Mouse (Mus musculus) gastrocnemius, adult 2 months (tissue): ENCODE results near the gene Cdyl2. TPM values are rescaled to one million over a fixed set of nuclear protein-coding genes. Genes with fewer than 3 reads are reported as not detected.

Experiments
- DNase-seq: peaks from one replicate; pipeline ENCODE4 v3.0.0; 2022
- H3K27ac ChIP-seq: fragments of 200-600 bp; 2 replicates; pipeline ENCODE4 v1.8.1; 2022; ENCODE audit warnings: mild to moderate bottlenecking
- H3K4me3 ChIP-seq: fragments of 200-600 bp; 2 replicates; pipeline ENCODE4 v1.8.1; 2022; ENCODE audit warnings: mild to moderate bottlenecking, moderate library complexity
- CTCF ChIP-seq: fragments of 200-600 bp; IDR thresholded peaks from 2 replicates; pipeline ENCODE4 v1.8.1; 2022; ENCODE audit warnings: antibody characterized with exemption, mild to moderate bottlenecking, moderate library complexity
- intact Hi-C: fragments of 180-260 bp; cut with DNase I; formaldehyde crosslinking; loops from one replicate; pipeline ENCODE4 v1.15.1; 2025
- total RNA-seq, 2 experiments: library from RNA; stranded (reverse); gene quantifications; 2 replicates each; pipeline ENCODE4 v1.2.3; 2021

Gene Cdyl2
- total RNA-seq, 2 experiments from 2014 or later, result 2.8 to 3.3 TPM

GRCm38 (mm10) chr8:116731976-116732683 lies 661 bp downstream of the Cdyl2 start:
- Histone ChIP-seq H3K27ac (peak overlapping the region; percentile 90), H3K4me3 (peak overlapping the region; percentile 92)
- no peak for TF ChIP-seq CTCF
- no peak for DNase-seq
- intact Hi-C loops, result loop anchor here (5.0 kb wide), 1 partner anchor 230 kb away; the partner anchor contains the start of gene Dynlrb2

GRCm38 (mm10) chr8:116721451-116721850 lies 11.3 kb downstream of the Cdyl2 start:
- no peak for DNase-seq
- no peak for TF ChIP-seq CTCF
- H3K4me3 ChIP-seq, result no peak overlapping the region
- H3K27ac ChIP-seq, result no peak overlapping the region
- intact Hi-C loops, result no loop called here

- TF ChIP-seq CTCF, result no peak
- intact Hi-C loops, result no loop called here
- H3K27ac ChIP-seq, result no peak overlapping the region
- H3K4me3 ChIP-seq, result no peak overlapping the region
- no peak for DNase-seq
These were observed 25.3 kb downstream of the Cdyl2 start for GRCm38 (mm10) chr8:116707496-116707895.

- Histone ChIP-seq H3K27ac (no peak overlapping the region), H3K4me3 (no peak overlapping the region)
- intact Hi-C loops, result no loop called here
- no peak for DNase-seq
- TF ChIP-seq CTCF, result no peak
These were observed 30.3 kb downstream of the Cdyl2 start for GRCm38 (mm10) chr8:116702501-116702900.

- H3K27ac ChIP-seq, result no peak overlapping the region
- DNase-seq, result no peak
- intact Hi-C loops, result no loop called here
- no peak overlapping the region for H3K4me3 ChIP-seq
- no peak for TF ChIP-seq CTCF
These were observed 39.9 kb downstream of the Cdyl2 start for GRCm38 (mm10) chr8:116692931-116693330.

- TF ChIP-seq CTCF, result no peak
These were observed 43.0 kb downstream of the Cdyl2 start for GRCm38 (mm10) chr8:116689741-116690140.

GRCm38 (mm10) chr8:116676174-116676573 lies 56.6 kb downstream of the Cdyl2 start:
- intact Hi-C loops, result no loop called here

More at GRCm38 (mm10) chr8:116689741-116690140, 43.0 kb downstream of the Cdyl2 start:
- Histone ChIP-seq H3K27ac (no peak overlapping the region), H3K4me3 (no peak overlapping the region)
- intact Hi-C loops, result no loop called here
- DNase-seq, result no peak

GRCm38 (mm10) chr8:116673966-116674805 lies 58.6 kb downstream of the Cdyl2 start:
- TF ChIP-seq CTCF, result no peak
- Histone ChIP-seq H3K4me3 (no peak overlapping the region), H3K27ac (no peak overlapping the region)
- no peak for DNase-seq
- intact Hi-C loops, result no loop called here

More at GRCm38 (mm10) chr8:116676174-116676573, 56.6 kb downstream of the Cdyl2 start:
- Histone ChIP-seq H3K4me3 (no peak overlapping the region), H3K27ac (no peak overlapping the region)
- no peak for TF ChIP-seq CTCF
- DNase-seq, result no peak

- no peak for TF ChIP-seq CTCF
These were observed 59.3 kb downstream of the Cdyl2 start for GRCm38 (mm10) chr8:116673493-116673892.

GRCm38 (mm10) chr8:116673052-116673451 lies 59.7 kb downstream of the Cdyl2 start:
- no peak for DNase-seq
- TF ChIP-seq CTCF, result no peak
- intact Hi-C loops, result no loop called here

More at GRCm38 (mm10) chr8:116673493-116673892, 59.3 kb downstream of the Cdyl2 start:
- DNase-seq, result no peak
- Histone ChIP-seq H3K27ac (no peak overlapping the region), H3K4me3 (no peak overlapping the region)
- intact Hi-C loops, result no loop called here

GRCm38 (mm10) chr8:116671543-116671942 lies 61.2 kb downstream of the Cdyl2 start:
- Histone ChIP-seq H3K4me3 (no peak overlapping the region), H3K27ac (no peak overlapping the region)
- DNase-seq, result no peak
- intact Hi-C loops, result no loop called here
- peak; percentile 39 for TF ChIP-seq CTCF

More at GRCm38 (mm10) chr8:116673052-116673451, 59.7 kb downstream of the Cdyl2 start:
- H3K4me3 ChIP-seq, result no peak overlapping the region
- H3K27ac ChIP-seq, result no peak overlapping the region

GRCm38 (mm10) chr8:116670604-116671003 lies 62.2 kb downstream of the Cdyl2 start:
- DNase-seq, result no peak
- no peak overlapping the region for H3K27ac ChIP-seq
- no peak for TF ChIP-seq CTCF
- intact Hi-C loops, result no loop called here
- H3K4me3 ChIP-seq, result no peak overlapping the region

- H3K27ac ChIP-seq, result no peak overlapping the region
- no peak overlapping the region for H3K4me3 ChIP-seq
- intact Hi-C loops, result no loop called here
- no peak for DNase-seq
- TF ChIP-seq CTCF, result peak; percentile 16; the same call in 1 of the 2 replicates
These were observed 63.8 kb downstream of the Cdyl2 start for GRCm38 (mm10) chr8:116668977-116669376.
